Mouse (Mus musculus) thymus, postnatal 4 days (tissue): ENCODE measurements around the gene Guca2b.
A peak's percentile ranks its signal among the peaks of the same experiment; 100 is the strongest.
"Not testable (repeated sequence)": the region's sequence is repeated elsewhere in the genome, so short reads cannot be mapped to it uniquely, and the experiment has no call there.

Experiments
- DNase-seq: peaks from one replicate; pipeline ENCODE4 v3.0.0; 2021

Guca2b gene

DNA sequence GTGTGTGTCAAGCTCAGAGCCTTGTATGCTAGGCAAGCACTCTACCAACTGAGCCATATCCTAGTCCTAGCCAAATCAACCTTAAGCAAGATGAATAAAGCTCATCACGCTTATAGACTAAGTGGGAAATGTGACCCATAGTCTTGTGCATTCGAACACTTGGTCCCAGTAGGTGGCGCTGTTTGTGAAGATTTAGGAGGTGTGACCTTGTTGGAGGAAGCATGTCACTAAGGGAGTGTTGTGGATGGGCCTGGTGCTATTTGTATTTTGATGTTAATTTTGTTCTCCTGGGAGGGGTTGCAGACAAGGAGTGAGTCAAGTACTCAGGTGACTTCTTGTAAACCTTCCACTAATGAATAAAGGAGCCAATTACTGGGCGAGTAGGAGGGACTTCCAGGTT is 16.1 kb downstream of the Guca2b start:
- no peak for DNase-seq

DNA sequence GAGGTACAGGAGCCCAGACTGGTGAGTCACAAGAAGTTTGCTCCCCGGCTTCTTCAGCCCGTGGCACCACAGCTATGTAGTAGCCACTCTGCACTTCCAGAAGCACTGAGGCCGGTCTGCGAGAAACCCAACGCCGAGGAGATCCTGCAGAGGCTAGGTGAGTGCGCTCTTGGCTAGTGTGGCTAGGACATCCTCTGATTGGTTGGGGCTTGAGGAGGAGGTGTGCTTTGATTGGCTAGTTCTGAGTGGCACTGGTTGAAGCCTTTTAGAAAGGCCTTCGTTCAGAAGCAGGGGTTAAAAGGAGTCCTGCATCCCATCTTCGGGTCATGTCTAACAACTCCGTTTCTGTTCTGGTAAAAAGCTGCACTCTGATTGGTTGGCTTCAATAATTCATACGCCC is 20.1 kb downstream of the Guca2b start:
- no peak for DNase-seq

DNA sequence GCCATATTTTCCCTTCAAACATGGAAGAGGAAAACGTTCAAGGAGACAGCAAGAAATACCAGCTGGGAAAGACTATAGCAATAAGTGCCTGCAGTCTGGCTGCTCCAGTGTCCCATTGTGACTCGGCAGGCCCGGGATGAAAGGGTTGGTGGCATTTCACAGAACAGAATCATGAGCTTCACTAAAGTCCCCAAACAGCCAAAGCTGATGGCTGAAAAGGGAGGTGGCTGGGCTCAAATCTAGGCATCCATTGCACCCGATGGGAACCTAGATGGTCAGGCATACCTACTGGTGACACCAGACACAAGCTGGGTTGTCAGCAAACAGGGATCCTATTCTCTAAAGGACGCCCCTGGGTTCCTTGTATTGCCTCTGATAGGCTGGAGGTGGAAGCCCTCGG is 20.8 kb downstream of the Guca2b start:
- no peak for DNase-seq

DNA sequence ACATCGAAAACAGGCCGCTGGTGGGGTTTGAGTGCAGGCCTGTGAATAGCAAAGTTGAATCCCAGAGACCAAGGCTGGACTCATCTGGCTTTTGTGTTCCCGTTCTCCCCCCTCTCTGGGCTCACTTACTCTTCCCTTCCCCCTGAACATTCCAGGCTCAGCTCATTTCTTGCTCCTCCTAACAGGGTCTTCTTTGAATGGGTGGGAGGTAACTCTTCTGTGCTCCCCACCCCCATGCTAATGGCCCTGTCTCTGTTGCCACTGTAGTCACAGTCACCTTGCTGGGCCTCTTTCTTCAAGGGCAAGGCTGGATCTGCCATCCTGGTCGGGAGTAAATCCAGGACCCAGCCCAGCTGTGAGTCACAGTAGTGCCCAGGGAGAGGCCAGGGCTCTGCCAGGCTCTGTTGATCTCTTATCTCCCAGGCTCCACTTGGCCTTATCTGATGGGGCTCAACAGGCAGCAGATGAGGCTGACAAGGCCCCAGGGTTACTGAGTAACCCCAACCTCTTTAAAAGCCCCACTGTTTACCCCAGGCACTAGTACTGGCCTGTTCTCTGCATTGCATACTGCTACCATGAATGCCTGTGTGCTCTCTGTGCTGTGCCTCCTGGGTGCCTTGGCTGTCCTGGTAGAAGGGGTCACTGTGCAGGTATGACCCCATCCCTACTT is 21.4 kb downstream of the Guca2b start, which contains the start of gene Guca2a:
Guca2a (plus strand) TSS at position 529 of the 670 bp plus-strand sequence.
- no peak for DNase-seq

DNA sequence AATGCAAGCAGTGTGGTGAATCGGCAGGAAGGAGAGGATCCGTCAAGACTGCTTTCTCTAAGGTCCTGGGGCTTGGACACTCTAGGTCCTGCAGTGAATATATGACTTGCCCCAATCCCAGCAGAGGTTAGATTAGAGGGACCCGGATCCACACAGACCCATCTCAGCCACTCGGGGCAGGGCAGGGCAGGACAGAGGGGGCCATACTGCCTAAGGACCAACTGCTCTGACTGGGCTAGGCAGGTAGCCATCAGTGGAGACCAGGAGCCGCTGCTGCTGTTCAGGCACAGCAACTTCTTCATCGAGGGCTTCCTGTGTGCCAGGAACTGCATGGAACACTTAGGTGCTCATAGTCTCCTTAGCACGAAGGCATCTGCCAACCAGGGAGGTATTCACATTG is 22.0 kb downstream of the Guca2b start:
- DNase-seq: no peak

DNA sequence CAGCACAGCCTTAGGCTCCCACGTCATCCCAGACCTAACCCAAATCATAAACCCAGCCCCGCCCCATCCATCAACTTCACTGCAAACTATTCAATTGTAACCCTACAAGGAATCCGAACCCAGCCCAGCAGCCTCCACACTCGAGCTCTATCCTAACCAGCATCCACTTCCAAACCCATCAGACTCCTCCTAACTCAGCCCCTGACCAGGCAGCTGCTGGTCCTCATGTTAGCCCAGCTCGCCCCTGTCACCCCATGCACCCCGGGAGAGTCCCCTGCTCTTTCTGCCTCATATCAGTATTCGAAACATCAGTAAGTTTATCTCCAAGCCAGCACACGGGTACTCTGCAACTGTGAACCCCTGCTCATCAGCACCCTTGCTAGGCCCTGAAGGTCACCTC is 23.1 kb downstream of the Guca2b start:
- no peak for DNase-seq

DNA sequence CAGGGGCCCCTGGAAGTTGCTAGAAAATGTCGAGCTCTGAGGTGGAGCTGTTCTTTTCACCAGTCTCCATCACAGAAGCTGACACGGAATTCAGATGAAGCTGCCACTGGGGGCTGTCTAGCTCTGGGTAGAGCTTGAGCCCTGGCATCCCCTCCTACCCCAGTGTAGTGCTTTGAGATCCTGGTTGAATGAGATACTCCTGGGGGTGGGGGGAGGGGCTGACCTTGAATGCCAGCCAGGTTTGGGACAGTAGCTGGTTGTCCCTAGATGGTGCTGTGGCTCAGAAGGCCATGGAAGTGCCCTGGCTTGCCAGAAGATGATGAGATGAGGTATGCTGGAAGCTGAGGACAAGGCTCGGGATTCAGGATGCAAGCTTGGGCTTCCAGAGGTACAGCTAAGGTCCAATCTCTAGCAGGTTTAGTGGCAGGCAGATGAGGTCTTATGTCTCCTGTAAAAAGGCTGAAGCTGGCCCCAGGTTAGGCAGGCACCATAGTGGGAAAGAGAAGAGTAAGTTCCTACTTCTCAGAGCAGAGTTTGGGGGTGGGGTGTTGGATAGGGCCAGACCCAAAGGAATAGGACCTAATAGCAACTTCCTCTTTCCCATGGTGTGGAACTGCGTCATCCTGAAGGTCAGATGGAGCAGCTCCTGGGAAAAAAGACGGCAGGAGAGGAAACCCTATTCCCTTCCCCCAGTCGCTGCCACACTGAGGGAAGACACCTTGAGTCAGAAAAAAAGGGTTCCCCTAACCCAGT is 23.7 kb downstream of the Guca2b start:
- DNase-seq: no peak

DNA sequence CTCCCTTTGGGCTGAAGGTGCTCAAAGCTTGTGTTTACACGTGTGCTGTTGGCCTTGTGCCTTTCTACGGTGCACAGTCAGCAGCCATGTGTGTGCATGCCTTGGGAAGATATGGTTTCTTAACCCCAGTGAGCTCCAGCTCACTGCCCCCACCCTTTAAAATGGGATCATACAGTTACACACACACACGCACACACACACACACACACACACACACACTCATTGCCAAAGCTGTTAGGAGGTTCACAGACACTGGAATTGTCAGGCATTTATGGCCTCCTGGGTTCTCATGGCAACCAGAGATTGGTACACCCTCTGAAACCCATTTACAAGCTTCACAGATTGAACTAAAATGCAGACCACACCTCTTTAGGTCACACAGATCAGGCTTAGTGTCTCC is 24.8 kb downstream of the Guca2b start:
- no peak for DNase-seq

DNA sequence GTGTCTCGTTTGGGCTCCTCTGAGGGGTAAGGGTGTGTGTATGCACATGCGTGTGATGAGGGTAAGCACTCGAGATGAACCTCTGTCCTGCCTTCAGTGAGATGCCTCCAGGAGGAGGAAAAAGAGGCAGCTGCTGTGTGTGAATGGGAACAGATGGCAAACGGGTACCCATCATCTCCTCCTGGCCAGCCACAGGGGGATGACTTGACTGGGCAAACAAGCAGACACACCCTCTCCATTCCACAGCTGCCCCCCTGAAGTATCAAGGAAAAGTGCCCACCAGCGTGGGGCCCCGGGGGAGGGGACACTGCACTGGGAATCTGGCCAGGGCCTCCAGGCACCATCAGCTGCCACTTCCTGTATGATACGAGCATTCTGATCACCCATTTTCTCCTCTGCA is 25.4 kb downstream of the Guca2b start:
- no peak for DNase-seq

DNA sequence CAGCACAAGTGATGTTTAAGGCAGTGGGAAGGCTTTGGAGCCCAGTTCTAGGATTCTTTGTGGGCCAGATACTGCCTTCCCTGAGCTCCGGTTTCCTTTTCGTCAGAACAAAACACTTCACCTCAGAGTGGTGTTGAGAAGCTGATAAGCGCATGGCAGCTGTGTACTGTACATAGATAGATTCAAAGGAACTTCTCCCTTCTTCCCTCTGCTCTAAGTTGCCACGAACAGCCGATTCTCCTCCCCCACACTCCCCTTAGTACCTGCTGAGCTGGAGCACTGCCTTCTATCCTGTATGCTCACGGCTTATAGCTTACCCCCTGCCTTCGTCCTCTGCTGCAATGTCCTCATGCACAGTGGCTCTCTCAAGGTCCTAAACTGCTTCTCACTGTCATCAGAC is 26.0 kb downstream of the Guca2b start:
- no peak for DNase-seq

DNA sequence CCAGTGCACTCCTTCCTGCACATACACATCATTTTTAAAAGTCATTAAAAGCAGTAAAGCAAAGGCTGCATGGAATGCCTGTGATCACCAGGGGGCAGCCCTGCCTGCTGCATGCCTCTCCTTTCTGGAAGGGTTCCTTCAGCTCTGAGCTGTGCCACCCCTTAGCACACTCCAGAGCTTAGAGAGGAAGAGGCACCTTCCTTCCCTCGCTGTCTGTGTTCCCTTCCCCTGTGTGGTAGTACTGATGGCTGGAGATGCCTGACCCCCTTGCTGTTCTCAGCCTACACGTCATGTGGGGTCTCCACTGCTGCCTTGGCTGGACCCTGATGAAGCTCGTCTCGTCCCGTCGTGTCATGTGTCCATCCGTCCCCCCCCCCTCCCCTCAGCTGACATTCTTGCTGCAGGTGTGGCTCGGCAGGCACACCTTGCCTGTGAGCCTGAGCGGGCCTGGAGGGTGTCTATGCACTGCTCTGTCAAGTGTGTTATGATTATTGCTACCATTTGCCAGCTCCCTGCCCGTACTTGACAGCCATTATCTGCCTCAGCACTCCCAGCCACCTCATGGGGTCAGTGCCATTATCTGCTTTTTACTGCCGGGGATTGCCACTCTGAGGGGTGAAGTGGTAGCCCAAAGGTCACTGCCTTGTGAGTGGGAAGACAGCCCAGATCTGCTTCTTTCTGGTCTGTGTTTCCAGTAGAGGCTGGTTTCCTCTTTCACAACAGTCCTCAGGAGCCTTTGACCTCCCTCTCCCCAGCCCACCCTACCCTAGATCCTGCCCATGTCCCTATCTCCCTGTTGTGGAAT is 27.4 kb downstream of the Guca2b start:
- DNase-seq: peak; percentile 62

DNA sequence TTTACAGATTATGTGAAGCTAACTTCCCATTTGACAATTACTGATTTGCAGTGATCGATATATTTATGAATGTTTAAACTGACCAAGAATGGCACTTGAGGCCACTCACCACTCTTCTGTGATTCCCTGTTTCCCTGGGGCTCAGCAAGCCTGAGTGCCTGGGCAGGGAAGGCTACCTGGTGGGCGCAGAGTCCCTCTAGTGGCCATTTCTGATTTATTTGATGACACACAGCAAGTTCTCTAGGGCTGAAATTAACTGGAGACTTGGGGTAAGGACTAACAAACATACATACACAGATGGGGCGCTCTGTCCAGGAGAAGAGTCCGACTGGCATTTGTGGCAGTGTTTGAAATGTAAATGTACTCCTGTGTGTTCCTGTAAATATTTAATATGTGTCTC is 30.4 kb downstream of the Guca2b start:
- DNase-seq: not testable (repeated sequence)

DNA sequence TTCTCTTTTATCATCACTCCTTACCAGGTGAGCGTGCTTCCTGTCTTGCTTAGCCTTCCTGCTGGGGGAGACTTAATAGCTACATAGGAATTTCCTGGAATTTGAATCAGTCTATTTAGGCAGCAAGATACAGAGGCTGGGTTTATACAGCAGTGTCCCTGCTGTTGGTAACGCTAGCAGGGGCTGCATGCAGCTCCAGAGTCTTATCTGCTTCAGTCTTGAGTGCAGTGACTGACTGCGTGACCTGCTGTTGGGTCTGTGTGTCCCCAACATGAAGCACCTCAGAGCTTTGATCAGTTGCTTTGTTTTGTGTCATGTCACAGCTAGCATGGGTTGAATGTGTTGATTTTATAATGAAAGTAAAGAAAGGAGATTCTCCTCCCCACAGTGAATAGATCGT is 31.4 kb downstream of the Guca2b start:
- no peak for DNase-seq

DNA sequence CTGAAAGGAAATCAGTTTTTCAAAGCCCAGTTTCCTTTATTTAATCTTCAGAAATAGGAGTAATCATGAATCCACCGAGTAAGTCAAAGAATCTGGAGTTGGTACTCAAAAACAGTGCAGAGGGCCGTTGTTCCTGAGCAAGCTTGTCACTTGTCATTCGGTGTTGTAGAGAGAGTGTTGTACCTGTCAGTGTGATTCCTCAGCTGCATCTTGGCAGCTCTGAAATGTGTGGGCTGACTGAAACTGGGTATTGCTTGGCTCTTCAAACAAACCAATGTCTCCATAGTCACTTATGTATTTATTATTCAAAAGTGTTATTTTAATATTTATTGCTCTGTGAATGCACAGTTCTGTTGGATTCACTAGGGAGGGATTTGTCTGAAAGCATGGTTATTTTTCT is 31.9 kb downstream of the Guca2b start:
- no peak for DNase-seq

DNA sequence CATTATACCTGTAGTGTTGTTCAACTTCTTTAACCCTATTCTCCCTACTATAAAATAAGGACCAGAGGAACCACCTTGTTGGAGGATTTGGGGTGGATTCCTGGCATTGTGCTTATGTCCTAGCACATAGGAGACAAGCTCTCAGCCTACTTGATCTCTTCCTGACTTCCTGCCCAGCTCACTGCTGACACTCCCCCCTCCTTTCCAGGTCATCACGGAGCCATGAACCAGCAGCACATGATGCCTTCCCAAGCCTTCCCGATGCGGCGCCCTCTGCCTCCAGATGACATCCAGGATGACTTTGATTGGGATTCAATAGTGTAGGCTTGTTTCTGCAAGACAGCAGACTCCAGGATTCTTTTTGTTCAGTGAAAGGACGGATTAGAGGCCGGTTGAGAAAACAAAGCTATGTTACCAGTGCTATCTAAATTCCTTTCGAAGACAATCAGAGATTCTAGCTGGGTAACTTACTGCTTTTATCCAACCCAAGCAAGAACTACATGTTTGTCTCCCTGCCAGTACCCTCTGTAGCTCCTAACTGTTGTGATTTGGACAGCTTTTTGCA is 32.6 kb downstream of the Guca2b start:
- no peak for DNase-seq

DNA sequence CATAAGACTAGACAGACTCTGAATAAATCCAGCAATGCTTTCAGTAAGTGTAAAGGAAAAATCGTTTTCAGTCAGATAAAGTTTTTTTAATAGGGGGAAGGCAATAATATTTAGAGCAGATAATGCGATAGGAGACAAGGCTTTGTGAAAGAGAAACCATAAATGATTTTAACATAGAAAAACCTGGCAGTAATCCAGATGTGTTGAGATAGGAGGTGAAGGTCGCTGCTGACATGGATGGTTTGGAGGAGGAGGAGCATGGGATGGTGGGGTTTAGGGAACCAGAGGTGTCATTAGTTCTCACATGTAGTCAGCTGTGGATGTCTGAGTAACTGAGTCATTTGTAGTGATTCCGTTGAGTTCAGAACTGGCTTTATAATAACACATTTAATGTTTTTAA is 44.0 kb downstream of the Guca2b start:
- DNase-seq: no peak

DNA sequence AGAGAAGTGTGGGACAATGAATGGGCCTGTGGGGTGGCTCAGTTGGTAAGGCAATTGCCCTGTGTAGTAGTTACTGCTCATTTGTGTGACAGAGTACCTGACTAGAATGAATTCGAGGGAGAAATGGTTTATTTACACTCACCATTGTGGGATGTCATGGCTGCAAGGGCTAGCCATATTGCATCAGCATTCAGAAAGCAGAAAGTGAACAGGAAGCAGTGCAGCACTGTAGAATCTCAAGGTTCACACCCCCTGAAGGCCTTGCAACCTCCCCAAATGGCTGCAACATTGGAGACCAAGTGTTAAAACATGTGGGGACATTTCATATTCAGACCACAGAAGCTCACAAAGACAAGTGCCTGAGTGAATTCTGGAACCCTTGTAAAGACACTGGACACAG is 44.7 kb downstream of the Guca2b start:
- DNase-seq: no peak

DNA sequence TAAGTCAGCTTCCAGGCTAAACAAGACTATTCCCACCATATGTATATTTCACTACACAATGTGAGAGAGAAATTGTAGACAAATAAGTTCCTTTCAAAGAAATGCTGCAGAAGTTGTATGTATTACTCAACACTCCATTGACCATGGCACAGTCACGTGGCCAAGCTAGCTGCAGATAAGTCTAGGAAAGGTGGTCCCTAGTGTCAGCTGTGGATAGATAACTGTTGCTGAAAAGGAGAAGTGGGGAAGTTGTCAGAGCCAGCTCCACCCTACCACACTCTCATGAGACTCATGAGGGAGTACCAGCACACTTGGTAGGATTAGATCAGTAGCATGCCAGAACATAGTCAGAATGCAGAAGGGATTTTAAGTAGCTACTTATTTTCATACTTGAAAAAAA is 49.3 kb downstream of the Guca2b start:
- DNase-seq: no peak
